Mouse (Mus musculus) thymus, postnatal 14 days (tissue): ENCODE measurements around the gene Cdk19.

ENCODE experiments used
- DNase-seq: peaks from one replicate; pipeline ENCODE4 v3.0.0; 2021

Gene Cdk19

GRCm38 (mm10) chr10:40339351-40339964 is at the start of gene Cdk19:
Cdk19 (plus strand) TSS chr10:40339564.
- no peak for DNase-seq

- DNase-seq = no peak
These were observed 46.7 kb upstream of the Cdk19 start for GRCm38 (mm10) chr10:40292640-40293039.

- DNase-seq = peak; percentile 58
These were observed 38.7 kb upstream of the Cdk19 start for GRCm38 (mm10) chr10:40300648-40301171.

- peak; percentile 64 for DNase-seq
These were observed 37.9 kb upstream of the Cdk19 start for GRCm38 (mm10) chr10:40301181-40302075.

- peak; percentile 100 for DNase-seq
These were observed 37.0 kb upstream of the Cdk19 start, which contains the start of gene Amd1 for GRCm38 (mm10) chr10:40302140-40302985. Amd1 (minus strand) TSS chr10:40302186.

GRCm38 (mm10) chr10:40305989-40306388 is 33.4 kb upstream of the Cdk19 start:
- peak; percentile 20 for DNase-seq

GRCm38 (mm10) chr10:40307826-40308583 is 31.4 kb upstream of the Cdk19 start:
- DNase-seq = no peak

GRCm38 (mm10) chr10:40309884-40310635 is 29.3 kb upstream of the Cdk19 start:
- peak; percentile 23 for DNase-seq

GRCm38 (mm10) chr10:40312781-40313180 is 26.6 kb upstream of the Cdk19 start:
- DNase-seq = no peak

GRCm38 (mm10) chr10:40316841-40317585 is 22.4 kb upstream of the Cdk19 start:
- no peak for DNase-seq

GRCm38 (mm10) chr10:40320306-40320705 is 19.1 kb upstream of the Cdk19 start:
- no peak for DNase-seq

- DNase-seq = no peak
These were observed 11.3 kb upstream of the Cdk19 start for GRCm38 (mm10) chr10:40328004-40328551.

- DNase-seq = no peak
These were observed 9.1 kb upstream of the Cdk19 start for GRCm38 (mm10) chr10:40330262-40330661.

- DNase-seq = no peak
These were observed 6.5 kb upstream of the Cdk19 start for GRCm38 (mm10) chr10:40332864-40333263.

GRCm38 (mm10) chr10:40342036-40342435 is 2.7 kb downstream of the Cdk19 start:
- no peak for DNase-seq

GRCm38 (mm10) chr10:40346776-40347403 is 7.5 kb downstream of the Cdk19 start:
- no peak for DNase-seq

- no peak for DNase-seq
These were observed 8.1 kb downstream of the Cdk19 start for GRCm38 (mm10) chr10:40347461-40347954.

GRCm38 (mm10) chr10:40348566-40349536 is 9.5 kb downstream of the Cdk19 start:
- DNase-seq = peak; percentile 97
